Mouse (Mus musculus): Measurements from ENCODE around the gene Rora. TPM values are rescaled to one million over a fixed set of nuclear protein-coding genes. Genes with fewer than 3 reads are reported as not detected.

Rora gene
- total RNA-seq, 1 experiment from 2014 or later = 0.70 TPM

DNA sequence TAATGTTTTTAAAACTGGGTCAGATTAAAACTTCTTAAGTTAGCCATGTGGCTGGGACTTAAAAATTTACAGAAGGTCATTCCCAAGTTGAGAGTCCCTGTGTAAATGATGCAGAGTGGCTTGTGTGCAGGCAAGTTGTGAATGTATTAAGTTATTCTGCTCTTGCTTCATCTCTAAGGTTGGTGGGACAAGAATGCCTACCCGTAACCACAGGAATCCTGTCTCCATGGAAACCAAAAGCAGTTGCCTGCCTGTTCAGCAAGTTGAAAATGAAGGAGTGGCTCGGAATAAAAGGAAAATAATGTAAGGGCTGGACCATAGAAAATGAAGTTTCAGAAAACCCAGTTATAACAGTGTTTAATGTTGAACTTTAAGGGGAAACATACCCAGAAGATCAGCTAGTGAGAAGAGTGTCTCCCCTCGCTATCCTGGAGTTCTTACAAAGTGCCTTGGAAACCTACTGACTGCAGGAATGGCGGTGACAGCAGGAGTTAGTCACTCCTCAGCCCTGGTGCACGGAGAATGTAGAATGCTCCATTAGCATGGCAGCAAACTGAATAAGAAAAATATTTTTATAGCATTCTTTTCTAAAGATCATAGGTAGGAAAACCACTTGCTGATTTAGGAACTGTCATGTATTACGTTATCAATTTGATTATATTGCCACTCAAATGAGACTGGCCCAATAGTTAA, 778.4 kb downstream of the Rora start:
- no peak for ATAC-seq (ENCODE audit: extremely low read depth, insufficient number of reproducible peaks, low FRiP score, poor library complexity, severe bottlenecking)

- no peak for ATAC-seq (ENCODE audit: extremely low read depth, insufficient number of reproducible peaks, low FRiP score, poor library complexity, severe bottlenecking)
Observed at GRCm38 (mm10) chr9:69435194-69435593, 781.6 kb downstream of the Rora start.

DNA sequence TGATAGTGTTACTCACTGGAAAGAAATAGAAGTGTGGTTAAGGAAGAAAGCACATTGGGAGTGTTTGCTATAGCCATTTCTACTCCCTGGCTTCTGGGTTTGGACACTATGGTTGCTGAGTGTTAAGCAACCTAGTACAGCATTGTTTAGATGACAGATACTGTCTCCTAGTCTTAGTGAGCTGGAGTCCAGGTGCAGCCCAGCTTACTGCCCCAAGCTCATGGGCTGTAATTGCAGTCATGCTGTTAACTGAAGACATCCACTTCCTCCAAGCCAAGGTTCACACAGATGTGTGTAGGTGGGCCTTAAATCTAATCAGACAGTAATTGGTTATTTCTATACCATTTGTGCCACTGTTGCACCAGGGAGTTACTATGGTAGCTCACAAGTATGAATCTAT, 782.1 kb downstream of the Rora start:
- no peak for ATAC-seq (ENCODE audit: extremely low read depth, insufficient number of reproducible peaks, low FRiP score, poor library complexity, severe bottlenecking)
